ENCODE assay signal across 9 mouse cellular contexts in the genomic region with DNA sequence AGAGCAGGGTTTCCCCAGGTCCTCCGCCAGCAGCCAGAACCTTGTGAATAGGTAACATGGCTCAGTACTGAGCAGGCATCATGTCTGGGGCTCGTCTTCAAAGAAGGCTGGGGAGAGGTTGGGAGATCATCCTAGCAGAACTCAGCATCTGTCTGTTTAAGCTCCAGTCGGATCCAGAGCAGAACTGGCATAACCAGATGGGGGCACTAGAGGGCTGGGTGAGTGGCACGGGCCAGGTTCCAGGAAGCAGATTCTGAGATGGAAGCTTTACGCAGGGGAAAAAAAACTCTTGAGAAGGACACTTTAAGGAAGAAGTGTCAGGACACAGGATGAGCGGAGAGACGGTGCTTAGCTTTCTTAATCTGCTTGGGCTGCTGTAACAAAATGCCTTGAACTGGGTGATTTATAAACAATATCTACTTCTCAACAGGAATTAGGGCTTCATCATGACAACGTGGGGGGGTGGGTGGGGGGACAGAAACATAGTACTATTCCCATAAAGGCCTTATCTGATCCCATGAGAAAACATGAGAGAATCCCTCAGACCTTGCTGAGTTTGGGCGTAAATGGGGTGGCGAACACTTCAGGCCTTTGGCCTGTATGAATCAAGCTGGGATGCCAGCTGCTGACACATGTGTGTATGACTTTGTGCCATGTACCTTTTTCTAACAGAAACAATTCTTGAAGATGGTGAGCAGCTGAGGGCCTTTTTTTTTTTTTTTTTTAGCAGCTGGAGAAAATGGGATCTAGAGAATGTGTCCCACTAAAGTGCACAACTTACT.
DNase-seq lines count a peak whose midpoint lies in the region; ATAC-seq and TF ChIP-seq lines count a peak whose summit lies in the region.
"Had no signal": no experiment of that assay in that cellular context is flagged by ENCODE, and none has a peak within 500 bp of the region (broad histone marks: within the 10 kb centered on the region; RNA-seq: fewer than 3 reads in every experiment).

No protein-coding gene starts in this region.

- DNase-seq in gastrocnemius, adult 18-20 months (ENCODE audit: low spot score) = peak; percentile 32
- no peak for DNase-seq in gastrocnemius, postnatal 25 days
- peak; percentile 23 for DNase-seq in thymus, postnatal 14 days
- no peak for DNase-seq in thymus, adult 18-20 months
- DNase-seq in cerebellum, postnatal 25 days = peak; percentile 66 to 86
- DNase-seq in heart, postnatal 14 days = peak; percentile 43 to 65
- peak; percentile 49 for DNase-seq in lung, adult 2 months
- peak; percentile 72 for DNase-seq in stomach, postnatal 0 days (ENCODE audit: low spot score)

- H3K27ac ChIP-seq in stomach, postnatal 0 days (replicated peaks) = no peak overlapping the region

- H3K9ac ChIP-seq in stomach, postnatal 0 days (ENCODE audit: low read length) = no peak overlapping the region
- H3K9ac ChIP-seq: limb, embryonic 15.5 days had no signal

- H3K9me3 ChIP-seq in stomach, postnatal 0 days (ENCODE audit: control insufficient read depth, low read length) = no peaks in the 10 kb centered on the region
- H3K9me3 ChIP-seq: limb, embryonic 15.5 days had no signal

- H3K4me2 ChIP-seq in stomach, postnatal 0 days (replicated peaks; ENCODE audit: low read depth) = no peak overlapping the region
- H3K4me2 ChIP-seq: limb, embryonic 15.5 days had no signal

- intact Hi-C loops in heart, postnatal 14 days (cut with DNase I) = loop anchor here (2.0 kb wide), 1 partner anchor 505 kb away; no protein-coding TSS in a partner anchor

- no peak for TF ChIP-seq EP300 in stomach, postnatal 0 days (optimal IDR thresholded peaks at IDR 0.05)

- 51% methylated on average over 10 of the region's 10 CpGs for WGBS in lung, adult 2 months
- WGBS in stomach, postnatal 0 days = 63% methylated on average over 10 of the region's 10 CpGs

- H3K27me3 ChIP-seq in stomach, postnatal 0 days (ENCODE audit: control insufficient read depth, insufficient read depth, low read length) = no peaks in the 10 kb centered on the region
- H3K27me3 ChIP-seq: limb, embryonic 15.5 days had no signal

- H3K4me1 ChIP-seq in lung, adult 2 months (ENCODE audit: control insufficient read depth, insufficient read depth, low read length) = no peaks in the 10 kb centered on the region
- no peaks in the 10 kb centered on the region for H3K4me1 ChIP-seq in stomach, postnatal 0 days (replicated peaks; ENCODE audit: control insufficient read depth, insufficient read depth)

- no peak for TF ChIP-seq POLR2A in lung, adult 2 months (IDR thresholded peaks at IDR 0.05; ENCODE audit: borderline replicate concordance, extremely low read depth, low read depth, low read length)

- no peaks in the 10 kb centered on the region for H3K36me3 ChIP-seq in stomach, postnatal 0 days (ENCODE audit: control insufficient read depth, insufficient read depth, low read length)
- H3K36me3 ChIP-seq: limb, embryonic 15.5 days had no signal

- no peak for ATAC-seq in stomach, postnatal 0 days (ENCODE audit: low FRiP score, low TSS enrichment)

- TF ChIP-seq CTCF in lung, adult 2 months (IDR thresholded peaks at IDR 0.05; ENCODE audit: insufficient read depth, low read length) = peak; percentile 61
- peak; percentile 78 for TF ChIP-seq CTCF in stomach, postnatal 0 days (IDR thresholded peaks at IDR 0.05; ENCODE audit: low read depth)

- no peak overlapping the region for H3K4me3 ChIP-seq in lung, adult 2 months (replicated peaks; ENCODE audit: extremely low read depth, low read depth, low read length)
- H3K4me3 ChIP-seq in stomach, postnatal 0 days (ENCODE audit: low read depth, low read length) = no peak overlapping the region
- H3K4me3 ChIP-seq: limb, embryonic 15.5 days had no signal

Comparison
In these comparisons a context has a peak if more than half of its experiments do, and no peak if none do; other contexts are left out.
1. DNase-seq: peak in gastrocnemius, adult 18-20 months (single experiment), thymus, postnatal 14 days (single experiment), cerebellum, postnatal 25 days (2 of 2), heart, postnatal 14 days (2 of 2), lung, adult 2 months (single experiment) and stomach, postnatal 0 days (single experiment); none in gastrocnemius, postnatal 25 days (single experiment) and thymus, adult 18-20 months (0 of 2).